Mouse (Mus musculus): ENCODE data around the gene Aif1. TPM values are rescaled to one million over a fixed set of nuclear protein-coding genes. Genes with fewer than 3 reads are reported as not detected.

Gene Aif1
- polyA plus RNA-seq, 1 experiment from 2014 or later: 34.1 TPM

GRCm38 (mm10) chr17:35166352-35167035 lies 9.4 kb downstream of the Aif1 start:
- DNase-seq: peak; percentile 68
- Histone ChIP-seq H3K9ac (replicated peaks) (no peak overlapping the region), H3K4me1 (ENCODE audit: insufficient read depth) (peaks cover 21% of the 10 kb centered on the region), H3K36me3 (replicated peaks; ENCODE audit: insufficient read depth, low read length) (peaks cover 9% of the 10 kb centered on the region), H3K27me3 (ENCODE audit: insufficient read depth, low read length) (no peaks in the 10 kb centered on the region), H3K4me2 (ENCODE audit: low read depth, low read length) (0 out of 2 replicates have a peak overlapping the region, but pooled peaks have one; percentile 92), H3K9me3 (ENCODE audit: low read length) (no peaks in the 10 kb centered on the region), H3K27ac (ENCODE audit: low read depth) (no peak overlapping the region), H3K4me3 (ENCODE audit: low read depth, low read length) (no peak overlapping the region)
- WGBS (ENCODE audit: insufficient replicate concordance): 68% methylated on average over 8 of the region's 8 CpGs
- ATAC-seq: no peak
- peak; percentile 85 for TF ChIP-seq CTCF (IDR thresholded peaks at IDR 0.05; ENCODE audit: low read depth)
- TF ChIP-seq EP300 (IDR thresholded peaks at IDR 0.05; ENCODE audit: low read depth): no peak

GRCm38 (mm10) chr17:35165451-35166155 lies 10.3 kb downstream of the Aif1 start:
- Histone ChIP-seq H3K27ac (ENCODE audit: low read depth) (peak overlapping the region; percentile 94), H3K4me1 (ENCODE audit: insufficient read depth) (peaks cover 21% of the 10 kb centered on the region), H3K4me2 (ENCODE audit: low read depth, low read length) (peak overlapping the region; percentile 92), H3K27me3 (ENCODE audit: insufficient read depth, low read length) (no peaks in the 10 kb centered on the region), H3K4me3 (ENCODE audit: low read depth, low read length) (peak overlapping the region; percentile 85), H3K36me3 (replicated peaks; ENCODE audit: insufficient read depth, low read length) (peaks cover 18% of the 10 kb centered on the region), H3K9me3 (ENCODE audit: low read length) (no peaks in the 10 kb centered on the region), H3K9ac (replicated peaks) (peak overlapping the region; percentile 39)
- no peak for TF ChIP-seq EP300 (IDR thresholded peaks at IDR 0.05; ENCODE audit: low read depth)
- 26% methylated on average over 12 of the region's 12 CpGs for WGBS (ENCODE audit: insufficient replicate concordance)
- DNase-seq: no peak
- no peak for ATAC-seq

GRCm38 (mm10) chr17:35164568-35165450 lies 11.1 kb downstream of the Aif1 start, which contains the start of gene Prrc2a:
Gene Prrc2a (minus strand): TSS chr17:35164897.
- peaks cover 26% of the 10 kb centered on the region for H3K36me3 ChIP-seq (replicated peaks; ENCODE audit: insufficient read depth, low read length)
- under 1% methylated on average over 60 of the region's 89 CpGs for WGBS (ENCODE audit: insufficient replicate concordance)
- no peaks in the 10 kb centered on the region for H3K27me3 ChIP-seq (ENCODE audit: insufficient read depth, low read length)
- ATAC-seq (peak; percentile 95), DNase-seq (peak; percentile 96)
- H3K4me3 ChIP-seq (ENCODE audit: low read depth, low read length): peak within 1 kb of the TSS; percentile 85
- H3K4me1 ChIP-seq (ENCODE audit: insufficient read depth): peaks cover 21% of the 10 kb centered on the region
- H3K9me3 ChIP-seq (ENCODE audit: low read length): no peaks in the 10 kb centered on the region
- peak within 1 kb of the TSS; percentile 96 for H3K9ac ChIP-seq (replicated peaks)
- TF ChIP-seq CTCF (IDR thresholded peaks at IDR 0.05; ENCODE audit: low read depth): no peak
- peak; percentile 39; the same call in 1 of the 2 replicates for TF ChIP-seq EP300 (IDR thresholded peaks at IDR 0.05; ENCODE audit: low read depth)
- H3K4me2 ChIP-seq (ENCODE audit: low read depth, low read length): peak within 1 kb of the TSS; percentile 92
- H3K27ac ChIP-seq (ENCODE audit: low read depth): peak within 1 kb of the TSS; percentile 94

- Histone ChIP-seq H3K27ac (ENCODE audit: low read depth) (peak overlapping the region; percentile 94), H3K9ac (replicated peaks) (peak overlapping the region; percentile 96), H3K36me3 (replicated peaks; ENCODE audit: insufficient read depth, low read length) (peaks cover 32% of the 10 kb centered on the region), H3K4me1 (ENCODE audit: insufficient read depth) (peaks cover 21% of the 10 kb centered on the region), H3K4me3 (ENCODE audit: low read depth, low read length) (peak overlapping the region; percentile 85), H3K4me2 (ENCODE audit: low read depth, low read length) (peak overlapping the region; percentile 92), H3K9me3 (ENCODE audit: low read length) (no peaks in the 10 kb centered on the region), H3K27me3 (ENCODE audit: insufficient read depth, low read length) (no peaks in the 10 kb centered on the region)
- 4% methylated on average over 24 of the region's 28 CpGs for WGBS (ENCODE audit: insufficient replicate concordance)
- ATAC-seq: no peak
- DNase-seq: no peak
- no peak for TF ChIP-seq CTCF (IDR thresholded peaks at IDR 0.05; ENCODE audit: low read depth)
- no peak for TF ChIP-seq EP300 (IDR thresholded peaks at IDR 0.05; ENCODE audit: low read depth)
These were observed 11.7 kb downstream of the Aif1 start for GRCm38 (mm10) chr17:35164218-35164567.

GRCm38 (mm10) chr17:35163326-35164081 lies 12.4 kb downstream of the Aif1 start:
- no peak for DNase-seq
- Histone ChIP-seq H3K4me2 (ENCODE audit: low read depth, low read length) (peak overlapping the region; percentile 92), H3K27ac (ENCODE audit: low read depth) (peak overlapping the region; percentile 94), H3K4me1 (ENCODE audit: insufficient read depth) (peaks cover 21% of the 10 kb centered on the region), H3K27me3 (ENCODE audit: insufficient read depth, low read length) (no peaks in the 10 kb centered on the region), H3K4me3 (ENCODE audit: low read depth, low read length) (peak overlapping the region; percentile 85), H3K36me3 (replicated peaks; ENCODE audit: insufficient read depth, low read length) (peaks cover 39% of the 10 kb centered on the region), H3K9ac (replicated peaks) (peak overlapping the region; percentile 96), H3K9me3 (ENCODE audit: low read length) (no peaks in the 10 kb centered on the region)
- no peak for ATAC-seq
- TF ChIP-seq EP300 (IDR thresholded peaks at IDR 0.05; ENCODE audit: low read depth) (no peak), CTCF (IDR thresholded peaks at IDR 0.05; ENCODE audit: low read depth) (no peak)
- 8% methylated on average over 8 of the region's 8 CpGs for WGBS (ENCODE audit: insufficient replicate concordance)
